Mouse (Mus musculus) induced T-regulatory cell, adult 2 months (primary cell): Measurements from ENCODE around the gene Gp1ba.

ENCODE experiments used
- DNase-seq: peaks from one replicate; pipeline ENCODE4 v3.0.0-alpha.2; 2012; ENCODE audit warnings: low read depth

Gp1ba gene

GRCm38 (mm10) chr11:70638714-70639278, at the start of gene Gp1ba:
TSS of gene Gp1ba (plus strand) at chr11:70639122.
- no peak for DNase-seq

GRCm38 (mm10) chr11:70591733-70592132, 47.2 kb upstream of the Gp1ba start:
- DNase-seq = peak; percentile 56

GRCm38 (mm10) chr11:70594253-70594989, 44.5 kb upstream of the Gp1ba start:
- DNase-seq = peak; percentile 76

GRCm38 (mm10) chr11:70595638-70596037, 43.3 kb upstream of the Gp1ba start:
- DNase-seq = peak; percentile 62

DNA sequence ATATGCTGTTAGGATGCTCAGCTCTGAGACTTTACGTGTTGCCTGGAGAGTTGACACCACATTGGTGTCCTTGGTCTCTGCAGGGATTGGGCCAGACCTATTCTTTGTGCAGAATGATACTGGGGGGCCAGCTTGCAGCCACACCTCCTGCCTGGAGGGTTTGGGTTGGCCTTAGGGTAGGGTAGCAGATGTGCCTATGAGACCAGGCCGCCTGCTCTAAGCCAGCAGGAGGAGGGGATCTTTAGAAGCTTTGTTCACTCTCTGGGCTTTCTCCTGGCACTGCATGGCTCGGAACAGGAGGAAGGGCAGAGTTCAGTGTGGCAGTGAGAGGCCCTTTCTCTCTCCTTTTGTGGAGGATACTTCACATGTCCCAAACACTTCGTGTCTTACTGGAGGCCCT, 42.8 kb upstream of the Gp1ba start:
- peak; percentile 20 for DNase-seq

DNA sequence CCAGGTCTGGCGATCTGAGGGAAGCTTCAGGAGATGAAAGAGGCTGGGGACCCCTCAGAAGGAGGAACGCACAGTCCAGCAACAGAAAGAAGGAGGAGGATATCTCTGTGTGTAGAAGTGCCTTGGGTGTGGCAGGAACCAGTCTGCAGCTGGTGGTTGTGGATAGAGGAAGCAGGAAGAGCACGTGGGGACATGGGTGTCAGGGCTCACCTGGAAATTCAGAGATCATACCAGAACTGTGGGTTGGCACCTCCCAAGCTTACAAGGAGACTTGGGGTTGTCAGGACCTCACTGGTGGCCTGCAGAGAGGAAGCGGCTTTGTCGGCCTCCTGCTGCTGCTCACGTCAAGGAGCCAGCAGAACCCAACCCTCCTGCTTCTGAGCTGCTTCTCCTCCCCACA, 41.6 kb upstream of the Gp1ba start:
- peak; percentile 60 for DNase-seq

DNA sequence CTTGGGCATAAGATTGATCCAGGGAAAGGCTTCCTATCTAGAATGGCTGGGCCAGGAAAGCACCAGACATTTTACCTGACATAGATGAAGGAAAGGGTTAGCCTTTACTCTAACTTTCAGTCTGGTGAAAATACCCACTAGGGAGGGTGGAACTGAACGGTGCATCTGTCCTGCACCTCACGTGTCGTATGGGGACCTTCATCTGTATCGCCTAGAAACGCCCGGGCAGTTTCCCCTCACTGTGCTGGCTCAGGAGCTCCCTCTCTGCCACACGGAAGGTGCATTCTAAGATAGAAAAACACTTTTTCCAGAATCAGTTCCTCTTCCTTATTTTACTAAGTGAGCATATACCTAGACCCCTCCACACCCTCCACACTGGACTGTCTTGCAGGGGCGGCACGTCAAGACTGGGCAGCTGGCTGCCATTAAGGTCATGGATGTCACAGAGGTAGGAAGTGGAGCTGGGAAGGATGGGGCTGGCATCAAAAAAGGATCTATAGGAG, 40.4 kb upstream of the Gp1ba start:
- no peak for DNase-seq

- DNase-seq = peak; percentile 90
Measured at GRCm38 (mm10) chr11:70605024-70605566, 33.8 kb upstream of the Gp1ba start.

DNA sequence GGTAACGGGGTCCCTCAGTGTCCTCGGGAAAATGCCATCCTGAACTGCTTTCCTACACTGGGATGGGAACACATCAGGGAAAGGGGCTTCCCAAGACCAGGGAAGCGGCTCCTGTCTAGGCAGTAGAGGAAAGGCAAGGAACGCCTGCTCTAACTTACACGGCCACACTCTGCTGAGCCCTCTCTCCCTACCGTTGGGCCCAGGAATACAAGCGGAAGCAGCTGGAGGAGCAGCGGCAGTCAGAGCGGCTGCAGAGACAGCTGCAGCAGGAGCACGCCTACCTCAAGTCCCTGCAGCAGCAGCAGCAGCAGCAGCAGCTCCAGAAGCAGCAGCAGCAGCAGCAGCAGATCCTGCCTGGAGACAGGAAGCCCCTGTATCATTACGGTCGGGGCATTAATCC, 32.2 kb upstream of the Gp1ba start:
- DNase-seq = no peak

- no peak for DNase-seq
Measured at GRCm38 (mm10) chr11:70607611-70608010, 31.3 kb upstream of the Gp1ba start.

GRCm38 (mm10) chr11:70608381-70609066, 30.4 kb upstream of the Gp1ba start:
- DNase-seq = peak; percentile 54

- DNase-seq = no peak
Measured at GRCm38 (mm10) chr11:70610752-70611151, 28.2 kb upstream of the Gp1ba start.

GRCm38 (mm10) chr11:70612505-70612904, 26.4 kb upstream of the Gp1ba start:
- no peak for DNase-seq

DNA sequence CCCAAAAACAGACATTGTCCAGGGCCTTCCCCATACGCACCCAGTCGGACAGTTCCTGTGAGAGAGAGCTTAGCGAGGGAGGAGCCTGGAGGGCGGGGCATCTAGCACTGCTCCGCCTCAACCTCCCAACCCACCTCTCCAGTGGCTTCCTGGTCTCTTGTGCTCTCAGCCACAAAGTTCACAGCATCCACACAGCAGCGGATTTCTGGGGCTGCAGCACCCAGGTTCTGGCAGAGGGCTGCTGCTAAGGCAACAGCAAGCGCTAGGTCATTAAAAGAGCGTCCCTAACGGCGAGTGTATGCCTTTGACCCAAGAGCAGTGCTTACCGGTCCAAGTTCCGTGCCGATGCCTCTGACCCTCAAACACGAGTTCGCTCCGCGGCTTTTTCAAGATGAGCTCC, 23.8 kb upstream of the Gp1ba start:
- DNase-seq = peak; percentile 93

DNA sequence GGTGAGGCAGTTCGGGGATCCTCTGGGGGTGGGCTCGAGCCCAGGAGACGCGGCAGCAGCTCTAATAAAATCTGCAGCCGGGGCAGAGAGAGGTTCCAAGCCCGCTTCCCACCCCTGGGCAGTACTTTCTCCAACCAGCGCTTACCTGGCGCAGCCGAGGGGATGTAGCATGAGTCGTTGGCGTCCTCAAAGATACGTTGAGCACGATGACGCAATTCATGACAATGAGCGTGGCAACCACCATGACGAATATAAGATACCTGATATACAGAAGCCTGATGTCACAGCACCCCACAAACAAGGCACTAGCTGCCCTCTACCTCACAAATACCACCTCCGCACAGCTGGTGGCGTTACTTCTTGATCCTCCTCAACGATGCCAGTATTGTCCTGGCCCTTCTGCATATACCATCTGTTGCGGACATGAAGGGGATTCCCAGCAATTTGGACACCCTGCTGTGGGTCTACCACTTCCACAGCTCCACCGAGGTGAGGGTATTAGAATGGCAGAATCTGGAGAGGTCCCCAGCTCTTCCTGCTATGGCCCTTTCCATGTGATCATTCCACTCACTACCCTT, 23.3 kb upstream of the Gp1ba start, which contains the start of gene 4930544D05Rik:
TSS of gene 4930544D05Rik (plus strand) at position 333 of the 578 bp plus-strand sequence.
- peak; percentile 90 for DNase-seq

- no peak for DNase-seq
Measured at GRCm38 (mm10) chr11:70619101-70619500, 19.8 kb upstream of the Gp1ba start, which contains the start of gene Chrne. TSS of gene Chrne (minus strand) at chr11:70619216.

DNA sequence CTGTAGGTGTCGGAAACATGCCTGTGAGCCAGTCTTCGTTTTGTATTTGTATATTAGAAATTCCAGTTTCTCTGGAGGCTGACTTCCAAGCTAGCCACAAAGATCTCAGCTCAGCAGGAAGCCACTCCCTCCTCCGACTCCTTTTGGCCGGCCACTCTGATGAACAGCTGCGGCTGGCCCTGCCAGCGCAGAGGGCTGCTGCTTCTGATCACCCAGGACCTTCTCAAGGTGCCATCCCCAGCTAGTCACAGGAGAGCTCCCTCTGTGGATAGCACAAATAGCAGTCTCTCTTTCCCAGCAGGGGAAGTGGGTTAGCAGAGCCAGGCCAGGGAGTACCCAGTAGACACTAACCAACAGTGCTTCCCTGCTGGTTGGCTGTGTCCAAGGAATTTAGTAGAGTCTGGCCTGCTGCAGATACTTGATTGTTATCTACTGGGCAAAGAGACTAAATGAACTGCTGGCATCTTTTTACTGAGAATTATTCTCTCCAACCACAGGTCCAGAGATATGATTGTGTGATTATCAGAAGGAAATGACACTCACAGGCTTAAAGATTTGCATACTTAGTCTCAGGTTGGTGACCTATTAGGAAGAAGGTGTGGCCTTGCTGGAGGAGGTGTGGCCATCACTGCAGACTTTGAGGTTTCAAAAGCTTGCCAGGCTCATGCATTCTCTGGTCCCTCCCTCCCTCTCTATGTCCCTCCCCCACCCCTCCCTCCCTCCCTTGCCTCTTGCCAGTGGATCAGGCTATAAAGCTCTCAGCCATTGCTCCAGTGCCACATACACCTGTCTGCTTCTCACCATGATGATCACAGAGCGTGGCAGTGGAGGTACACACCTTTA, 16.7 kb upstream of the Gp1ba start:
- peak; percentile 84 for DNase-seq

- DNase-seq = peak; percentile 35
Measured at GRCm38 (mm10) chr11:70623053-70623742, 15.7 kb upstream of the Gp1ba start.

GRCm38 (mm10) chr11:70625473-70625872, 13.4 kb upstream of the Gp1ba start:
- DNase-seq = peak; percentile 85

- DNase-seq = no peak
Measured at GRCm38 (mm10) chr11:70626877-70627276, 12.0 kb upstream of the Gp1ba start.

- DNase-seq = no peak
Measured at GRCm38 (mm10) chr11:70628431-70628830, 10.5 kb upstream of the Gp1ba start.
